Comparison of ENCODE assay signal across 8 mouse cellular contexts in genomic region chr4:136285811-136286371, GRCm38 (mm10). TPM values are rescaled to one million over a fixed set of nuclear protein-coding genes. Genes with fewer than 3 reads are reported as not detected.
DNase-seq lines count a peak whose midpoint lies in the region; ATAC-seq and TF ChIP-seq lines count a peak whose summit lies in the region.

No protein-coding gene starts in this region.

- H3K9ac ChIP-seq in hindbrain, postnatal 0 days (replicated peaks; ENCODE audit: low read length), result peak overlapping the region; percentile 69

- peak; percentile 94 for ATAC-seq in common myeloid progenitor, adult 5-6 weeks (replicated peaks; ENCODE audit: low read depth, poor library complexity, severe bottlenecking)
- ATAC-seq in hindbrain, postnatal 0 days, result peak; percentile 89
- ATAC-seq in megakaryocyte, adult 5-6 weeks (ENCODE audit: poor library complexity, severe bottlenecking), result peak; percentile 93

- H3K4me3 ChIP-seq in gastrocnemius, adult 2 months, result peak overlapping the region; percentile 82
- peak overlapping the region; percentile 52 for H3K4me3 ChIP-seq in hindbrain, postnatal 0 days (ENCODE audit: low read length)
- peak overlapping the region; percentile 72 for H3K4me3 ChIP-seq in left cerebral cortex, adult 2 months

- H3K36me3 ChIP-seq in hindbrain, postnatal 0 days (ENCODE audit: insufficient read depth, low read length), result peaks cover 15% of the 10 kb centered on the region; the same call in 1 of the 2 replicates

- peak overlapping the region; percentile 73 for H3K4me2 ChIP-seq in hindbrain, postnatal 0 days (ENCODE audit: low read depth, low read length)

- intact Hi-C loops in gastrocnemius, adult 2 months (cut with DNase I), result loop anchor here (1.0 to 2.0 kb wide), 2 partner anchors 25 kb away; partner anchors contain the start of gene Hnrnpr
- intact Hi-C loops in left cerebral cortex, adult 2 months (cut with DNase I), result loop anchor here (1.0 kb wide), 1 partner anchor 24 kb away; the partner anchor contains the start of gene Hnrnpr

- TF ChIP-seq CTCF in gastrocnemius, adult 2 months (IDR thresholded peaks at IDR 0.05), result no peak
- no peak for TF ChIP-seq CTCF in hindbrain, postnatal 0 days (IDR thresholded peaks at IDR 0.05; ENCODE audit: low read depth)
- no peak; the same call in 1 of the 2 replicates for TF ChIP-seq CTCF in left cerebral cortex, adult 2 months (IDR thresholded peaks at IDR 0.05)

- H3K27ac ChIP-seq in gastrocnemius, adult 2 months, result peak overlapping the region; percentile 92
- peak overlapping the region; percentile 94 for H3K27ac ChIP-seq in hindbrain, postnatal 0 days
- peak overlapping the region; percentile 96 for H3K27ac ChIP-seq in left cerebral cortex, adult 2 months

- peaks cover 22% of the 10 kb centered on the region for H3K4me1 ChIP-seq in hindbrain, postnatal 0 days (ENCODE audit: insufficient read depth, low read length)

- H3K27me3 ChIP-seq in hindbrain, postnatal 0 days (ENCODE audit: insufficient read depth, low read length), result no peaks in the 10 kb centered on the region

- WGBS in hindbrain, postnatal 0 days, result 0% methylated on average over 29 of the region's 29 CpGs

- no peaks in the 10 kb centered on the region for H3K9me3 ChIP-seq in hindbrain, postnatal 0 days (ENCODE audit: low read length)

- DNase-seq in ZHBTc4 (ENCODE audit: low read depth, low spot score), result peak; percentile 97
- peak; percentile 98 for DNase-seq in gastrocnemius, adult 2 months
- peak; percentile 99 for DNase-seq in hindbrain, postnatal 0 days (ENCODE audit: low spot score)
- DNase-seq in left cerebral cortex, adult 2 months (ENCODE audit: extremely low spot score in 1 of 2, low spot score in 2 of 2), result peak; percentile 91 to 95
- peak; percentile 94 to 97 for DNase-seq in right cerebral cortex, adult 2 months (ENCODE audit: low spot score in 2 of 2)
- DNase-seq in urinary bladder, postnatal 14 days (ENCODE audit: low spot score), result peak; percentile 97

RNA-seq across cellular contexts. Expression of gene Zfp46, which starts 1.4 kb away (rescaled TPM):
- 9.5 and 11.2 TPM in 2 replicates for total RNA-seq in common myeloid progenitor, adult 5-6 weeks (2017)
- 10 to 100 TPM; 21.0 to 36.7 TPM for total RNA-seq in gastrocnemius, adult 2 months (2021)
- 53.4 and 61.5 TPM in 2 replicates for total RNA-seq in hindbrain, postnatal 0 days (2014; rRNA removed)
- polyA plus RNA-seq in hindbrain, postnatal 0 days (2015; fragmentation: Nextera tagmentation; extraction: Ambion mirVana), result 22.4 and 22.6 TPM in 2 replicates
- total RNA-seq in left cerebral cortex, adult 2 months (2021), result 10 to 100 TPM; 53.5 to 54.9 TPM
- total RNA-seq in megakaryocyte, adult 5-6 weeks (2015), result 4.2 and 4.5 TPM in 2 replicates
- 8.1 and 9.3 TPM in 2 replicates for total RNA-seq in megakaryocyte, adult 5-6 weeks (2017)

RNA-seq across cellular contexts. Expression of gene Hnrnpr, which starts 24.9 kb away (rescaled TPM):
- 225 and 262 TPM in 2 replicates for total RNA-seq in common myeloid progenitor, adult 5-6 weeks (2017)
- total RNA-seq in gastrocnemius, adult 2 months (2021), result 10 to 100 TPM; 20.9 to 27.0 TPM
- total RNA-seq in hindbrain, postnatal 0 days (2014; rRNA removed), result 66.4 and 69.0 TPM in 2 replicates
- polyA plus RNA-seq in hindbrain, postnatal 0 days (2015; fragmentation: Nextera tagmentation; extraction: Ambion mirVana), result 154 and 159 TPM in 2 replicates
- total RNA-seq in left cerebral cortex, adult 2 months (2021), result 10 to 100 TPM; 76.4 to 79.1 TPM
- total RNA-seq in megakaryocyte, adult 5-6 weeks (2015), result 80.0 and 85.4 TPM in 2 replicates
- 124 and 138 TPM in 2 replicates for total RNA-seq in megakaryocyte, adult 5-6 weeks (2017)

RNA-seq across cellular contexts. Expression of gene Tcea3, which starts 38.4 kb away (rescaled TPM):
- not detected in 2 replicates for total RNA-seq in common myeloid progenitor, adult 5-6 weeks (2017)
- total RNA-seq in gastrocnemius, adult 2 months (2021), result 100 to 1,000 TPM; 344 to 373 TPM
- 2.2 TPM in 1 of 2 replicates, not detected in the other for total RNA-seq in hindbrain, postnatal 0 days (2014; rRNA removed)
- 2.7 and 3.3 TPM in 2 replicates for polyA plus RNA-seq in hindbrain, postnatal 0 days (2015; fragmentation: Nextera tagmentation; extraction: Ambion mirVana)
- total RNA-seq in left cerebral cortex, adult 2 months (2021), result under 1 TPM; 0.68 to 0.93 TPM
- total RNA-seq in megakaryocyte, adult 5-6 weeks (2015), result 5.6 and 6.0 TPM in 2 replicates
- 3.5 and 7.2 TPM in 2 replicates for total RNA-seq in megakaryocyte, adult 5-6 weeks (2017)

Comparison
In these comparisons a context has a peak if more than half of its experiments do, and no peak if none do; other contexts are left out.
1. Peak in every context shown above with its lines: DNase-seq, ATAC-seq, H3K4me3 ChIP-seq and H3K27ac ChIP-seq.
2. RNA of gene Tcea3, which starts 38.4 kb away (total RNA-seq): 344 to 373 TPM in gastrocnemius, adult 2 months; 3.5 to 7.2 TPM in megakaryocyte, adult 5-6 weeks, 2.2 TPM in hindbrain, postnatal 0 days, 0.68 to 0.93 TPM in left cerebral cortex, adult 2 months and not detected in common myeloid progenitor, adult 5-6 weeks; every median in the first group is over 10 times any median in the second.